Mouse (Mus musculus): ENCODE results near the gene Gdi2. TPM values are rescaled to one million over a fixed set of nuclear protein-coding genes. Genes with fewer than 3 reads are reported as not detected.

Gdi2 gene
- polyA plus RNA-seq, 1 experiment from 2014 or later = 429 TPM

GRCm38 (mm10) chr13:3563130-3563529 lies 25.3 kb downstream of the Gdi2 start:
- WGBS = 88% methylated on average over 1 of the region's 1 CpGs
- no peak for ATAC-seq (ENCODE audit: low FRiP score, low read depth)
- H3K36me3 ChIP-seq = peaks cover 70% of the 10 kb centered on the region

GRCm38 (mm10) chr13:3563953-3564352 lies 26.1 kb downstream of the Gdi2 start:
- 84% methylated on average over 2 of the region's 2 CpGs for WGBS
- no peak overlapping the region for H3K27ac ChIP-seq (replicated peaks)

More at GRCm38 (mm10) chr13:3563130-3563529, 25.3 kb downstream of the Gdi2 start:
- no peak overlapping the region for H3K27ac ChIP-seq (replicated peaks)
- H3K9me3 ChIP-seq = no peaks in the 10 kb centered on the region
- no peaks in the 10 kb centered on the region for H3K4me1 ChIP-seq
- H3K9ac ChIP-seq (replicated peaks) = no peak overlapping the region
- no peak overlapping the region for H3K4me2 ChIP-seq (replicated peaks)
- no peak overlapping the region for H3K4me3 ChIP-seq
- H3K27me3 ChIP-seq = no peaks in the 10 kb centered on the region

GRCm38 (mm10) chr13:3590789-3591188 lies 52.9 kb downstream of the Gdi2 start:
- no peaks in the 10 kb centered on the region for H3K9me3 ChIP-seq
- H3K4me2 ChIP-seq (replicated peaks) = no peak overlapping the region
- no peak overlapping the region for H3K4me3 ChIP-seq
- no peaks in the 10 kb centered on the region for H3K4me1 ChIP-seq
- no peak for ATAC-seq (ENCODE audit: low FRiP score, low read depth)
- no peaks in the 10 kb centered on the region for H3K27me3 ChIP-seq
- no peak overlapping the region for H3K27ac ChIP-seq (replicated peaks)
- 93% methylated on average over 3 of the region's 3 CpGs for WGBS
- H3K9ac ChIP-seq (replicated peaks) = no peak overlapping the region
- H3K36me3 ChIP-seq = peaks cover 57% of the 10 kb centered on the region

More at GRCm38 (mm10) chr13:3563953-3564352, 26.1 kb downstream of the Gdi2 start:
- H3K9me3 ChIP-seq = no peaks in the 10 kb centered on the region
- H3K4me3 ChIP-seq = no peak overlapping the region
- H3K27me3 ChIP-seq = no peaks in the 10 kb centered on the region
- H3K36me3 ChIP-seq = peaks cover 71% of the 10 kb centered on the region
- H3K9ac ChIP-seq (replicated peaks) = no peak overlapping the region
- H3K4me2 ChIP-seq (replicated peaks) = no peak overlapping the region
- H3K4me1 ChIP-seq = no peaks in the 10 kb centered on the region
- no peak for ATAC-seq (ENCODE audit: low FRiP score, low read depth)

GRCm38 (mm10) chr13:3594311-3594710 lies 56.4 kb downstream of the Gdi2 start:
- Histone ChIP-seq H3K9me3 (no peaks in the 10 kb centered on the region), H3K4me1 (no peaks in the 10 kb centered on the region), H3K4me2 (replicated peaks) (no peak overlapping the region), H3K4me3 (no peak overlapping the region), H3K27ac (replicated peaks) (no peak overlapping the region), H3K9ac (replicated peaks) (no peak overlapping the region), H3K36me3 (peaks cover 61% of the 10 kb centered on the region), H3K27me3 (no peaks in the 10 kb centered on the region)
- 96% methylated on average over 1 of the region's 1 CpGs for WGBS
- no peak for ATAC-seq (ENCODE audit: low FRiP score, low read depth)

GRCm38 (mm10) chr13:3596232-3596631 lies 58.4 kb downstream of the Gdi2 start:
- ATAC-seq (ENCODE audit: low FRiP score, low read depth) = no peak
- WGBS = 93% methylated on average over 6 of the region's 6 CpGs
- Histone ChIP-seq H3K27ac (replicated peaks) (no peak overlapping the region), H3K4me3 (no peak overlapping the region), H3K36me3 (peaks cover 50% of the 10 kb centered on the region), H3K4me1 (no peaks in the 10 kb centered on the region), H3K27me3 (no peaks in the 10 kb centered on the region), H3K4me2 (replicated peaks) (no peak overlapping the region), H3K9ac (replicated peaks) (no peak overlapping the region), H3K9me3 (no peaks in the 10 kb centered on the region)

GRCm38 (mm10) chr13:3609780-3610117 lies 71.9 kb downstream of the Gdi2 start:
- H3K27ac ChIP-seq (replicated peaks) = peak overlapping the region; percentile 92; the same call in 1 of the 2 replicates
- no peak for ATAC-seq (ENCODE audit: low FRiP score, low read depth)

GRCm38 (mm10) chr13:3610118-3610794 lies 72.4 kb downstream of the Gdi2 start:
- H3K4me2 ChIP-seq (replicated peaks) = peak overlapping the region; percentile 77
- H3K36me3 ChIP-seq = no peaks in the 10 kb centered on the region
- no peaks in the 10 kb centered on the region for H3K9me3 ChIP-seq
- peak overlapping the region; percentile 72 for H3K4me3 ChIP-seq
- WGBS = under 1% methylated on average over 38 of the region's 50 CpGs
- H3K9ac ChIP-seq (replicated peaks) = peak overlapping the region; percentile 78
- peak overlapping the region; percentile 92 for H3K27ac ChIP-seq (replicated peaks)
- peak; percentile 59 for ATAC-seq (ENCODE audit: low FRiP score, low read depth)
- no peaks in the 10 kb centered on the region for H3K27me3 ChIP-seq
- H3K4me1 ChIP-seq = 0 out of 2 replicates have a peak, but pooled peaks cover 4% of the 10 kb centered on the region

More at GRCm38 (mm10) chr13:3609780-3610117, 71.9 kb downstream of the Gdi2 start:
- peak overlapping the region; percentile 78 for H3K9ac ChIP-seq (replicated peaks)
- peak overlapping the region; percentile 77 for H3K4me2 ChIP-seq (replicated peaks)
- 27% methylated on average over 8 of the region's 8 CpGs for WGBS
- H3K27me3 ChIP-seq = no peaks in the 10 kb centered on the region
- no peaks in the 10 kb centered on the region for H3K36me3 ChIP-seq
- no peaks in the 10 kb centered on the region for H3K9me3 ChIP-seq
- H3K4me3 ChIP-seq = peak overlapping the region; percentile 72
- H3K4me1 ChIP-seq = 0 out of 2 replicates have a peak, but pooled peaks cover 4% of the 10 kb centered on the region

GRCm38 (mm10) chr13:3610795-3611438 lies 73.1 kb downstream of the Gdi2 start, which contains the start of gene Fam208b:
Gene Fam208b (minus strand): TSS chr13:3611108.
- no peaks in the 10 kb centered on the region for H3K9me3 ChIP-seq
- H3K36me3 ChIP-seq = no peaks in the 10 kb centered on the region
- peak; percentile 99 for ATAC-seq (ENCODE audit: low FRiP score, low read depth)
- H3K9ac ChIP-seq (replicated peaks) = peak within 1 kb of the TSS; percentile 78
- H3K4me1 ChIP-seq = 0 out of 2 replicates have a peak, but pooled peaks cover 4% of the 10 kb centered on the region
- under 1% methylated on average over 58 of the region's 58 CpGs for WGBS
- H3K4me2 ChIP-seq (replicated peaks) = peak within 1 kb of the TSS; percentile 77
- no peaks in the 10 kb centered on the region for H3K27me3 ChIP-seq
- peak within 1 kb of the TSS; percentile 72 for H3K4me3 ChIP-seq
- H3K27ac ChIP-seq (replicated peaks) = peak within 1 kb of the TSS; percentile 92

Other genes with a start within 250 kb of the Gdi2 start
- gene Fam208b, start 73.0 kb downstream of the Gdi2 start, polyA plus RNA-seq (2016; fragmentation: Nextera tagmentation; extraction: Ambion mirVana) = 27.2 and 28.8 TPM in 2 replicates
- 13.2 and 13.3 TPM in 2 replicates for gene Asb13, start 96.0 kb downstream of the Gdi2 start, polyA plus RNA-seq (2016; fragmentation: Nextera tagmentation; extraction: Ambion mirVana)

All from midbrain, embryonic 12.5 days (tissue).